Mouse (Mus musculus): Measurements from ENCODE around the gene Thra.
"Not testable (repeated sequence)": the region's sequence is repeated elsewhere in the genome, so short reads cannot be mapped to it uniquely, and the experiment has no call there.

Gene Thra

DNA sequence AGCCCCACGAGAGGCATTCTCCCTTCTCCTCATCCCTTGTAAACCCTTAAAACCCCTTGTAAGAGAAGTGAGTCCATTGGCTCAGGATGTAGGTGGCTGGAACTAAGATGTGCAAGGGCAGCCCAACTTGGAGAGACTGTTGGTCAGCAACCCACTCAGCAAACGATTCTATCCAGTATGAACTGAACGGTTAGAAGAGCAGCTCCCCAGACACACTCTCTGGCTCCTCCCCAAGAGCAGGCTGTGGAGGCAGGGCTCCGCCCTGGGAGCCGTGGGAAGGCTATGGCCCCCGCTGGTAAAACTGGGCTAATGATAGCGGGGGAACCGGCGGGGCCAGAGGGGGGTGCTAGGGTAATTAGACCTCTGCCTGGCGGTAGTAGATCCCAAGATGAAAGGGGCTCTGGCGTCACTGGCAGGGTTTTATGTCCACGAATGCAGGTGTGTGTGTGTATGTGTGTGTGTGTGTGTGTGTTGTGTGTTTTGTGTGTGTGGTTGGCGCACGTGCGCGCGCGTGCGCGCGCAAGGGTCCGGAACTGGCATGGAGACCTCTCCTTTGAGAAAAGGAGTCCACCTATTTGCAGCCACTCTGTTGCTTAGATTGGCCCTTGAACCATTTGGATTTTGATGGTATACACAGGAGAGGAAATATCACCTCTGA, at the start of gene Thra:
Thra (plus strand) TSS at position 246 of the 658 bp plus-strand sequence.
- peak; percentile 70 for DNase-seq (ENCODE audit: low spot score)

DNA sequence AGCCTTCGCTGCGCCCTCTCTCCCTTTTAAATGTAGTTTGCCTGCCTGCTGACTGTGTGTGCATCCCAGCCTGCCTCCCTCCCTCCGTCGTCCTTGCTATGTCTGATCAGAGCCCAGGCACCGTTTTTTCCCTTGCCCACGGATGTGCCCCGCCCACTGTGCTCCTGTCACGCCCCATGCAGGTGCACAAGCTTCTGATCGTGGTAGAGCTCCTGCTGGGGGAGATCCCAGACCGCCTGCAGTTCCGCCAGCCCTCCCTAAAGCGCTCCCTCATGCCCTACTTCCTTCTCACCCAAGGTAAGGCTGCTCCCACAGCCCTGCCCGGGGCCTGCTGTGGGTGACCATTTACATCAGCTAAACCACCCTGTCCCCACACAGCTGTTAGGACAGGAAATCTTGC, 47.2 kb upstream of the Thra start:
- DNase-seq (ENCODE audit: low spot score), result no peak

DNA sequence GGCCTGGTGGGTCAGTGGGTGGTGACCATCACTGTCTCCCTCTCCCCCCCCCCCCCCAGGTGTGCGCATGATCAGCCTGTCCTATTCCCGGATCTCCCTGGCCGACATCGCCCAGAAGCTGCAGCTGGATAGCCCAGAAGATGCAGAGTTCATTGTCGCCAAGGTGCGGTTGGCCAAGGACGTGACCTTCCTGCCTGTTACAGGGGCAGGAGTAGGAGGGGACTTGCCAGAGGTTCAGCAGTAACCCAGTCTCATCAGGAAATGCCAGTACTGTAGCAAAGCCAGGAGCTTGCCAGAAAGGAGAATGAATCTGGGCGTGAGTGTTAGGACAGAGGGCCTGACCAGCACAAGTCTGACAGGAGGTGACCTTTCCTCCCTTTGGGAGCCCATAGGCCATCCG, 46.7 kb upstream of the Thra start:
- no peak for DNase-seq (ENCODE audit: low spot score)

DNA sequence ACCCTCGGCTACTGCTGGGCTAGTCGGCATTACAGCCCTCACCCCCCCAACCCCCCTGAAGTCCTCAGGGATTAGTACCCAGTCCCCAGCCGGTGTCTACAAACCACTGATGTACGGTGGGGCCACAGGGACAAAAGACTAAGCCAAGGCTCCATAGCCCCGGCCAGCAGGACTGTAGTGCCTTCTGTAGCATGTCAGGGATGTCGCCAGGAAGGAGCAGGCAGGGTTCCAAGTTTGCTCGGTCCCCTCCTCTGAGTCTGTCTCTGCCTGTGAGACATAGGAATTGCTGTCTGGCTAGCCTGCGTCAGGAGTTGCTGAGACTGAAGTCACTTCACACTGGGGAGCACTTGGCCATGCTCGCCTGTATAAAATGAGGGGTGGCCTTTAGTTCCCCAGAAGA, 46.1 kb upstream of the Thra start:
- no peak for DNase-seq (ENCODE audit: low spot score)

DNA sequence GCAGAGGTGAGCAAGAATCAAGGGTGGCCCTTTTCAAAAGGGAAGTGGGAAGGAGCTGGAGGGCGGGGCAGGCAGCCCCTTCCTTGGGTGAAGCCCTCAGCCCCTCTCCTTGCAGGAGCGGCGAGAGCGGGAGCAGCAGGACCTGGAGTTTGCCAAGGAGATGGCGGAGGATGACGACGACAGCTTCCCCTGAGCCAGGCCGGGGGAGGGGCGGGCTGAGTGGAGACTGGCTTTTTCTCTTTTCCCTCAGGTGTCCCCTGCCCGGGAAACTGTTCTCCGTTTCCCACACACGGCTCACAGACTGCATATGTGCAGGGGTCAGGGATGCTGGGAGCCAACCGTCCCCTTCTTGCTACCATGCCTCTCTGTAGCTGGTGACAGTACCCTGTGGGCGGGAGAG, 45.0 kb upstream of the Thra start:
- DNase-seq (ENCODE audit: low spot score), result no peak

DNA sequence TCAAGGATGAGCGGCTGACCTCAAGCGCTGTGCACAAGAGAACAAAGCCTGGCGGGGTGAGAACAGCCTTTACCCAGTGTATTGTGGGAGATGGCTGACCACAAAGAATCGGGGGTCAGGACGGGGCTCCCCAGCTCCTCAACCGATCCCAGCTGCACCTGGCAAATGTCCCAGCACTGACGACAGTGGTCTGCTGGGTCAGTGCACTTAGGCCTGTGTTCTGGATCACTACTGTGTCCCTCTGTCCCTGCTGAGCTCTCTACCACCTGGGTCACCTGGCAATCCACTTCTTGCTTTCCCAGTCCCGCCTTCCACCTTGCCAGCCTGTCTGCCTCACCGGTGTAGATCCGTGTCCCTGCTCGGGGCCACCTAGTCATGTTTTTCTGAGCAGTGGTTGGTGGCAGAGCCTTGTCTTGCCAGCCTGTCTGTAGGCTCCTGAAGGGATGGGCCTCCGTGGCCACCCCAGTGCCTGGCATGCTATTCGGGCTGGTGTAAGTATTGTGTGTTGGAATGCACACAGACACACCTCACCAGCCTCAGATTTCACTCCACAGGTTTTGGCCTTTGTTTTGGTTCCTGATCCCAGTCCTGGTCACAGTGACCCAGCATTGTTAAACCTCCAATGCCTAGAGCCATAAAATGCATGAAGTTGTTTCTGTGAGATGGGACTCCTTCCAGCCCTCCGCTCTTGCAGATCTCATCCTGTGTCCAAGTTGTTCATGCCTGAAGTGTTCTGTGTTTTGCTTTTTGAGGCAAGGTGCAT, 43.8 kb upstream of the Thra start:
- DNase-seq (ENCODE audit: low spot score), result no peak

DNA sequence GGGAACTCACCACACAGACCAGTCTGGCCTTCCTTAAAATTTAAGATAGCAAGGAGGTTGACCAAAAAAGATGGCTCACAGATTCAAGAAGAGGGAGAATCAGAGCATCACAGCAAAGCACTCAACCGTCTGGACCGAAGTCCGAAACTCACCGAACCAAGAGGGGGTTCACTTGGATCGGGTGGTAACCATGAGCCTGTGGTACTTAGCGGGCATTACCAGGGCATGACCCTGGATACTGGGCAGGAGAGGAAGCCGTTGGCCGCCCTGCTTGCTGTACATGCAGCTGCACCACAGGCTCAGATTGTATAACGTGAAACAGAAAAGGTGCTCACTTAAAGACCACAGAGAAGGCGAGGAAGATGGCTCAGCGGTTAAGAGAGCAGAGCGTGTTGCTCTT, 43.2 kb upstream of the Thra start:
- DNase-seq (ENCODE audit: low spot score), result no peak

DNA sequence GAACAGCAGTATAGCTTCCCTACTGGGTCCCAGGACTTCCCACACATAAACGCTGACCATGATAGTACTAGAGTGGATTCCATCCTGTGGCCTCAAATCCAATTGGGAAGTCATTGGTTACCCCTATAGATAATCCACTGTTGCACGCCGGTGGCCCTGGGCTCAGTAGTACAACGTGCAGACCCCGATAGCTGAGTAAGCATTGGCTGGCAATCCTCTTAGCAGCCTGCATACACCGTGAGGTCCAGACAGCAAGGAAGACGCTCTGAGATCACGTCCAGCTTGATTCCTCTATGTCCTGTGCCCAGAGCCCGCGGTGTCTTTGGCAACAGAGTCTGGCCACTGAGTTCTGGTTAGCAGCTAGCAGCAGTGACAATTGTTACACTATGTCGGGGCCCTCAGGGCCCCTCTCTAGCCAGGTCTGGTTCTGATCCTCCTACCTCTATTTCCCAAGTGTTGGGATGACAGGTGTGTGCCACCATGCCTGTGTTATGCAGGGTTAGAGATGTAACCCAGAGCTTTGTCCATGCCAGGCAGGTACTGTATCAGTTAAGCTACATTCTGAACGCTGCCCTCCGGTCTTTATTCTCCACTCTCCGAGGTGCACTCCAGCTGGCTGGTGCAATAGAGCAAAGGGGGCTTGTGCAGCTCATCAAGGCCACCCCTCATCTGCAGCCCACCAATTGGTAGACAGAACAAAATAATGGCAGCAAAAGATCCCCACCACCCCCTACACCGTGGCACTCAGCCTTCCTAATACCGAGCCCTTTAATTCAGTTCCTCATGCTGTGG, 41.4 kb upstream of the Thra start:
- DNase-seq (ENCODE audit: low spot score), result no peak

DNA sequence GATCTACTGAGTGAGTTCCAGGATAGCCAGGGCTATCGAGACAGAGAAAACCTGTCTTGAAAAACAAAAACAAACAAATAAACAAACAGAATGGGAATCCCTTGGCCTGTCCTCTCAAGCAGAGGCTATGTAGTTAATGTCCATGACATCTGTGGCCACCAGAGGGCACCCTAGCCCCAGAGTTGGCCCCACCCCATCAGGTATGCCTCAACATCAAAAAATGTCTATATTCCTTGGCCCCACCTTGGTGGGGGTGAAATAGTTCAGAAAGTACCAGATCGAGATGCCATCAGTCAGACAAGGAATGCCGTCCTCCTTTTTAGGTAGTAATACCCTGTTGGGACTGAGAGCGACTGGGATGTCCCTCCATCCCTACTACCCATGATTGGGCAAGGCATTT, 40.5 kb upstream of the Thra start:
- peak; percentile 81 for DNase-seq (ENCODE audit: low spot score)

DNA sequence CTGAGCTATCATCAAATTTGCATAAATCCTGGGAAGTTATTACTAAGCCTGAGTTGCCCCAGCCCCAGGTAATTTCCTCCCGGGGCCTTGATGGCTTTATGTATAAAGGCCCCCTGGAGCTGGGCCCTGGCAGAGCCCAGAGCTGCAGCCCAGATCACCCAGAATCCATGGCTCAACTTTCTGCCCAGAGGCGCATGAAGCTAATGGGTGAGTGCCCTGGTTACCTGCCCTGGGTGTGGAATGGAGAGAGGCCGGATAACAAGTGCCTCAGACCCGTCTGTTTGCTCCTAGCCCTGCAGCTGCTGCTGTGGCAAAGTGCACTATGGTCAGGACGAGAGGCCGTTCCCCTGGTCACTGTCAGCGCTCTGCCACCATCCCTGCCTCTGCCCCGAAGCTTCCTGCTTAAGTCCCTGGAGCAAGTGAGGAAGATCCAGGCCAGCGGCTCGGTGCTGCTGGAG, 39.2 kb upstream of the Thra start, which contains the start of gene Csf3:
Csf3 (plus strand) TSS at position 51 of the 458 bp plus-strand sequence.
- DNase-seq (ENCODE audit: low spot score), result no peak

DNA sequence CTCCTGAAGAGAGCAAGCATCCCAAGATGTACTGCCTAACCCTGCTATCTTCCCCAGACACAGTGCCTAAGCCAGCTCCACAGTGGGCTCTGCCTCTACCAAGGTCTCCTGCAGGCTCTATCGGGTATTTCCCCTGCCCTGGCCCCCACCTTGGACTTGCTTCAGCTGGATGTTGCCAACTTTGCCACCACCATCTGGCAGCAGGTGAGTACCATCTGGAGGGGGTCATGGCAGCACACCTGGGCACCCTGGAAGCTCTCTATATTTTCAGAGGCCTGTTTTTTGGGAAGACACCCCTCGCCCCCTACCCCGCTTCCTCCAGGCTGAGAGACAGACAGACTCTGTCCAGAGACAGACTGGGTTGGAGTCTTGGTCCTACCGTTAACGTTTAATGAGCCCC, 38.1 kb upstream of the Thra start:
- no peak for DNase-seq (ENCODE audit: low spot score)

DNA sequence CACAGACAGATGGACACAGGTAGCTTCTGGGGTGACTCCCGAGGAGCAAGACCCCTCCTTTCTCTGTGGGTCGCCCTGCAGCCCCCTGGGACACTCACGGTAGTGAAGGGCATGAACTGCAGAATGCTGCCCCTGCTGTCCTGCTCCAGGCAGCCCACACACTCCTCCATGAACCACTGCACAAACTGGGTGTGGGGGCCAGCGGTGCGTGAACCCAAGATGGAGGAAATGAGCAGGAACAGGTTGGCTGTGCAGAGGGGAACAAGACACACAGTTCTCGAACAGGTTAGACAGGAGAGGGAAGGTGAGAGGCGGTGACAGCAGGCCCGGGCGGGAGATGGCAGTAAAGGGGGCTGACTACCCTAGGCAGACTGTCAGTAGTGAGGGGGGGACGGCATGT, 35.4 kb upstream of the Thra start:
- DNase-seq (ENCODE audit: low spot score), result no peak

DNA sequence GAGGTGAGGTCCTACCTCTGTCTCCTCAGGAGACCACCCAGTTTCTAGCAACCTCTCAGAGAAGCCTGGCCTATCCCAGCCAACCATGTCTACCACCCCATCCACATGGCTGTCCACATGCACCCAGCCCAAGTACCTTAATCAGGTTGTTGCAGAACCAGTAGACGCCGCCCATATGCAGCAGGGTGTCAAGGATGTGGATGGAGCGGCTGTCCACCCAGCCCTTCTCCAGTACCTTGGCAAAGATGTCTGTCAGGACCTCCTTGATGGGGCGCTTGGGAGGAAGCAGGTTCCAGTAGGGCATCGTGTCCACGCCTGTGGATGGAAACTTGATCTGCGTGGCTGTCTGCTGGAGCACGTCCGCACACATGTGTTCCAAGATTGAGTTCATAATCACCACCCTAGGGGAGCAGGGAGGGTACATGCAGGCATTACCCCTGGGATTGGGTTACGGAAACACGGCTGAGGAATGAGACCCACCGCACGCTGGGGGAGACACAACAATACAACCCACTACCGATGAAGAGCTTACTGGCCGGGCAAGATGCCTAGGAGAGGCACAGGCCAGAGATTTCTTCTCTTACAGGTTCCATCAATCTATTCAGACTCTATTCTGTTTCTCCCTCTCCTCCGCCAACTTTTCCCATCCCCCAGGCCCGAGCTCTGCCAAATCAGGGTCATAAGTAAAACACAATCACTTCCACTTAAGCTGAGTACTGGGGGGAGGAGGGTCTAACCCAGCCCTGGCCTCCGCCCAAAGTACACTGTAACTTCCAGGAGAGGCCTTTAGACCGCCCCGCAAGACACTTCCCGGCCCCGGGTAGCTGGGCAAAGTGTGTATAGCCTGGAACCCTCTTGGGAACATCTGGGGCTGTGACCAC, 32.8 kb upstream of the Thra start:
- no peak for DNase-seq (ENCODE audit: low spot score)

DNA sequence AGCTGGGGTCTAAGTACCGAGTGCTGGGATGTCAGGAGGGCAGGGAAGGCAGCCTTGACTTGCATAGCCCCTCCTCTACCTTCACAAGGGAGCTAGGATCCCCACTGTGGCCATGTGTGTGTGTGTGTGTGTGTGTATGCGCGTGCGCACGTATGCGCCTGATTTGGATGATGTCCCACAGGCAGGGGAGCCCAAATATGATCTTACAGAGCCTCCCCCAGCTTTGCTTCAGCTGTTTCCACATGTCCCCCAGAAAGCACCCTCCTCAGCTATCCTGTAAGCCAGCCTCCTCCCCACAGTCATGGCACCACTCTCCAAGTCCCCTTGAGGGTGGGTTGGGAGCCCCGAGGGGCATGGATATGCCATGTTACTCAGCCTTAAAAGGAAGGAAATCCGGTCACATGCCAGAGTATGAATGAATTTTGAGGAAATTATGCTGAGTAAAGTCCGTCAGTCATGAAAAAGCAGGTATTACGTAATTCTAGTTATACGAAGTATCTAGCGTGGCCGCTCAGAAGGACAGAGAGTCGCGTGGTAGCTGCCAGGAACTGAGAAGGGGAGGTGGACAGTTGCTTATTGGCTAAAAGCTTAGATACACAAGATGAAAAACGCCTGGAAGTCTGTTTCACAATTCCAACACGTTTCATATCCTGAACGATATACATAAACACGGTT, 32.0 kb upstream of the Thra start:
- no peak for DNase-seq (ENCODE audit: low spot score)

DNA sequence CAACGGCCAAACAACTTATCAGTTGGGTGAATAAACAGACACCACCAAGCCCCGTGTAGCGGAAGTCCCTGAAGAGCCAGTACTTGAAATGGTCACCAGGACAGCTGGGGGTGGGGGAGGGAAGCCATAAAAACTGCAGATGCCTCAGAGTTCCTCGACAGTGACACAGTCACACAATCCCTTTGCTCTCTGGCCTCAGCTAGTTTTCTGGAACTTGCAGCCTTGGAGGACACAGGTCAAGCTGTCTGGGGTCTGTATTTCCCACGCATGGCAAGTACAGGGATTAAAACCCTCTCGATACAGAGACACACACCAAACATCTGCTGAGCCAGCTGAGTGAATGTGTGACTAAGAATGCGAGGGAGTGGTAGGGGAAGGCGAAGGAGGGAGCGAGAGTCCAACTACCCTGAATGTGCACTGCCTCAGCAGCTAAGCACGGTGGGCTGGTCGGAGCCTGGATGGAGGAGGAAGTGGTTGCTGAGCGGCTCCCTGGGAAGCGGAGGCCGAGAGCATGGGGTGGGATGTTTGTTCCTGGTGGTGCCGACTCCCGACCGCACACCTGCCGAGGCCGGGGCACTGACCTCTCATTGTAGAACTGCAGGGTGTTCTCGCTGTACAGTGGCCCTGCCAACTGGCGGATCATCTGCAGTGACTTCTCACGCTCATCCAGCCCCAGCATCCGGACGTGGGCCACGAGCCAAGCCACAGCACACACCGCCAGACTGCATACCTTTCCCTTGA, 31.3 kb upstream of the Thra start:
- DNase-seq (ENCODE audit: low spot score), result no peak

DNA sequence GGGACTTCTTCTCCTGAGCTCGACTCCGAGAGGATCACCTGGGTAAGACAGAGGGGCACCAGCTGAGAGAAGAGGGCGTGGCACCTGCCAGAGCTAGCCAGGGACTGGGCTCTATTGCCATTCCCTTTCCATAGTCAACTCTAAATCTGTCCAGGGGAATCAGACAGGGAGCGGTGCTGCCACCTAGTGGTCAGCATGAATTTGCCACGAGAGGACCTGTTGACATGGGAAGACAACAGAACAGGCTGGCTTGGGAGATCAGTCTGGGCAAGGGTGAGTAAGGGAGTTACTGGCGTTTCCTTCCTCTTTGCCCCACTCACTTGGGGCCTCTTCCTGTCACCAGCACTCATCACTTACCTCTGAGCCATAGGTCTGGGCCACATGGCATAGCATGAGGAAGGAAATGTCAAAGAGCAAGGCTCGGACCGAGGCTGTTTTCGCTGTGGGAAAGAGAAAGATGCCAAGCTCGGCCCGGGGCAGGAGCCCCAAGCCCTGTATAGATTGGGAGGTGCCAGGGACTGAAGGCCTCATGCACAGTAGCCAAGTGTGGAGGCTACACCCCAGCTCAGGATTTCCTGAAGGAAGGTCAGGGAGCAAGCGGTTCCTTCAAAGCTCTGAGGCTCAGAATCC, 29.9 kb upstream of the Thra start:
- peak; percentile 81 for DNase-seq (ENCODE audit: low spot score)

DNA sequence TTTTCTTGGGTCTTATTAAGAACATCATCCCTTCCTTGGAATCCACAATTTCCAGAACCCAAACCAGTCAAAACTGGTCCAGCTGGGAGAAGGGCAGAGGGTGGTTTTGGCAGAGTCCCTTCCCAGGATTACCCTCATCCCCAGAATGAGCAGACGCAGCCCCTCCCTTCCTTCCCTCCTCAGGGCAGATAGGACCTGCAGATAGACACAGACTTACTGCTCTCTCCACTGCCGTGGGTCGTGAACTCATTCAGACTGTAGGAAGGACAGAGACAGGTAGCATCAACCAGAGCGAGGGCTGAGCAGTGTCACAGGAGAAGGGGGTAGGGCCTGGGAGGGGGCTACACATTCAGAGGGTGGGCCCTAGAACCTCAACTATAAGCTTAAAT, 29.4 kb upstream of the Thra start:
- DNase-seq (ENCODE audit: low spot score), result no peak

DNA sequence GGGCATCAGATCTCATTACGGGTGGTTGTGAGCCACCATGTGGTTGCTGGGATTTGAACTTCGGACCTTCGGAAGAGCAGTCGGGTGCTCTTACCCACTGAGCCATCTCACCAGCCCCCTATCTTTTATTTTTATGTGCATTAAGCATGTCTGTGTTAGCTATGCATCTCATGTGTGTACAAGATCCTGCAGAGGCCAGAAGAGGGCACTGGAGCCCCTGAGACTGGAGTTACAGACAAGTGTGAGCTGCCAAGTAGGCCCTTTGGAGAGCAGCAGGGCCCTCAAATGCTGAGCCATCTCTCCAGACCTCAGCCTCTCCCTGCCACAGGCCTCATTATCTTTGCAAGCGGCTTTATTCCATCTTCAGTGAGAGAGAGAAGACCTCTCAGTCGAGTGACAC, 28.4 kb upstream of the Thra start:
- not testable (repeated sequence) for DNase-seq (ENCODE audit: low spot score)

DNA sequence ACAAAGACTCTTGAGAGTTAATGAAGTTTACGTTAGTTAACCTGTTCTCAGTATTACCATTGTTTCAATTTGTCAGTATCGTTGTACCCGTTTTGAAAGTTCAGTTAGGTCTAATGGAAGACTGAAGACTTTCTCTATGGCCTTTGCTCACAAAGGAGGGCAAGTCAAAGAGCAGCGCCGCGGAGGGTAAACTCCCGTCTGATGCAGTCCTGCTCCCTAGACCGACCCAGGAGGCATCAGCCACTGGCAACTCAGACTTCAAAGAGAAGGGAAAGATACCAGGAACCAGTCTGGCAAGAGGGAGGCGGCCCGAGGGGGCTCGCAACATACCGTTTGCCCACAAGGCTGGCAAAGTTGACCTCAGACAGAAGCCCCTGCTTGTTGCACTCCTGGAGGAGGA, 26.7 kb upstream of the Thra start:
- DNase-seq (ENCODE audit: low spot score), result no peak

DNA sequence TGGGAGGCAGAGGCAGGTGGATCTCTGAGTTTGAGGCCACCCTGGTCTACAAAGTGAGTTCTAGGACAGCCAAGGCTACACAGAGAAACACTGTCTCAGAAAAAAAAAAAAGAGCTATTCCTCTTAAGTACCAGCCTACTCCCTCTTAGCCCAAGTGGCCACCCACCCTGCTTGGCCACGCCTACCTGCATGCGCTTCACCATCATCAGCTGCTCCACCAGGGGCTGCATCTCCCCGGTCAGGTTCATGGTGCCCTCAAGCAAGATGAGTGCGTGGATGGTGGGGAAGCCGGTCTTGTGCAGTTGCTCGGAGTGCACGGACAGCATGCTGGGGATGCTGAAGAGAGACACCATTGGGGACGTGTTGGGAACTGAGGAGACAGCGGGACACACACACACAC, 24.5 kb upstream of the Thra start:
- DNase-seq (ENCODE audit: low spot score), result no peak

All from layer of hippocampus, adult 11-12 months (tissue).